Mouse (Mus musculus) neural tube, embryonic 14.5 days (tissue): Measurements from ENCODE around the gene Foxo1. TPM values are rescaled to one million over a fixed set of nuclear protein-coding genes. Genes with fewer than 3 reads are reported as not detected.

ENCODE experiments used
- ATAC-seq: fragments of 200-750 bp; cut with Nextera tagmentation; 2 replicates; pipeline ENCODE4 v1.8.0; 2017; ENCODE audit warnings: low read depth, mild to moderate bottlenecking, moderate TSS enrichment, moderate library complexity
- H3K27ac ChIP-seq: fragments of 300-500 bp; sonication (generic); 2 replicates; pipeline ENCODE4 v1.5.1; 2014; ENCODE audit warnings: low read depth, mild to moderate bottlenecking, control low read depth, low read length, moderate library complexity, mixed read lengths
- H3K27me3 ChIP-seq: fragments of 300-500 bp; sonication (generic); 2 replicates; pipeline ENCODE4 v1.6.1; 2014; ENCODE audit warnings: low read length; ENCODE audit not compliant: control insufficient read depth, insufficient read depth
- H3K36me3 ChIP-seq: fragments of 300-500 bp; sonication (generic); 2 replicates; pipeline ENCODE4 v1.6.1; 2014; ENCODE audit warnings: low read length, mixed read lengths; ENCODE audit not compliant: control insufficient read depth, insufficient read depth
- H3K4me1 ChIP-seq: fragments of 300-500 bp; sonication (generic); 2 replicates; pipeline ENCODE4 v1.6.1; 2014; ENCODE audit warnings: low read length; ENCODE audit not compliant: control insufficient read depth, insufficient read depth
- H3K4me2 ChIP-seq: fragments of 300-500 bp; sonication (generic); 2 replicates; pipeline ENCODE4 v1.6.1; 2014; ENCODE audit warnings: mild to moderate bottlenecking, low read depth, low read length, control low read depth
- H3K4me3 ChIP-seq: fragments of 300-500 bp; sonication (generic); 2 replicates; pipeline ENCODE4 v1.5.1; 2014; ENCODE audit warnings: low read depth, low read length, control low read depth, mixed read lengths
- H3K9ac ChIP-seq: fragments of 300-500 bp; sonication (generic); replicated peaks from 2 replicates; pipeline ENCODE4 v1.6.1; 2014; ENCODE audit warnings: low read depth, mild to moderate bottlenecking, control low read depth, low read length, mixed read lengths
- H3K9me3 ChIP-seq: fragments of 300-500 bp; sonication (generic); 2 replicates; pipeline ENCODE4 v1.6.1; 2016; ENCODE audit warnings: low read length; ENCODE audit not compliant: control insufficient read depth
- WGBS: fragments of 180-500 bp; shearing (Covaris S2); extraction: QIAGEN DNeasy Blood & Tissue Kit; methylation state at CpG from one replicate; pipeline ENCODE4 v1.1.7; 2014; 5-methylcytosine and 5-hydroxymethylcytosine counted together
- polyA plus RNA-seq: library from polyadenylated mRNA; unstranded; fragments of >200 nt; fragmentation: Nextera tagmentation; extraction: Ambion mirVana; gene quantifications from 2 replicates; pipeline ENCODE4 v1.2.1, GENCODE M21; 2014

Foxo1 gene
- polyA plus RNA-seq, 1 experiment from 2014 or later: 2.1 TPM

GRCm38 (mm10) chr3:52343270-52344070, 75.3 kb downstream of the Foxo1 start:
- no peaks in the 10 kb centered on the region for H3K9me3 ChIP-seq
- no peaks in the 10 kb centered on the region for H3K36me3 ChIP-seq
- ATAC-seq: no peak
- 83% methylated on average over 6 of the region's 6 CpGs for WGBS
- H3K4me2 ChIP-seq: no peak overlapping the region
- H3K4me3 ChIP-seq: no peak overlapping the region
- no peak overlapping the region for H3K27ac ChIP-seq
- no peaks in the 10 kb centered on the region for H3K27me3 ChIP-seq
- H3K9ac ChIP-seq: no peak overlapping the region
- 0 out of 2 replicates have a peak, but pooled peaks cover 5% of the 10 kb centered on the region for H3K4me1 ChIP-seq

GRCm38 (mm10) chr3:52345881-52346280, 77.7 kb downstream of the Foxo1 start:
- ATAC-seq: no peak
- H3K4me3 ChIP-seq: no peak overlapping the region
- no peaks in the 10 kb centered on the region for H3K36me3 ChIP-seq
- 92% methylated on average over 11 of the region's 11 CpGs for WGBS
- H3K27ac ChIP-seq: no peak overlapping the region
- H3K4me2 ChIP-seq: no peak overlapping the region
- 0 out of 2 replicates have a peak, but pooled peaks cover 5% of the 10 kb centered on the region for H3K4me1 ChIP-seq
- H3K9ac ChIP-seq: no peak overlapping the region
- no peaks in the 10 kb centered on the region for H3K9me3 ChIP-seq
- no peaks in the 10 kb centered on the region for H3K27me3 ChIP-seq

GRCm38 (mm10) chr3:52346986-52347710, 79.0 kb downstream of the Foxo1 start:
- Histone ChIP-seq H3K4me2 (no peak overlapping the region), H3K27ac (no peak overlapping the region), H3K27me3 (no peaks in the 10 kb centered on the region), H3K4me1 (0 out of 2 replicates have a peak, but pooled peaks cover 5% of the 10 kb centered on the region), H3K9ac (no peak overlapping the region), H3K4me3 (no peak overlapping the region), H3K36me3 (no peaks in the 10 kb centered on the region), H3K9me3 (no peaks in the 10 kb centered on the region)
- ATAC-seq: no peak
- 74% methylated on average over 4 of the region's 4 CpGs for WGBS

- 30% methylated on average over 10 of the region's 10 CpGs for WGBS
- ATAC-seq: no peak
- H3K4me3 ChIP-seq: no peak overlapping the region
Measured at GRCm38 (mm10) chr3:52347980-52348622, 80.0 kb downstream of the Foxo1 start.

GRCm38 (mm10) chr3:52350636-52351035, 82.5 kb downstream of the Foxo1 start:
- Histone ChIP-seq H3K27me3 (no peaks in the 10 kb centered on the region), H3K36me3 (no peaks in the 10 kb centered on the region), H3K4me3 (no peak overlapping the region), H3K27ac (no peak overlapping the region), H3K9ac (no peak overlapping the region), H3K4me2 (no peak overlapping the region), H3K4me1 (0 out of 2 replicates have a peak, but pooled peaks cover 2% of the 10 kb centered on the region), H3K9me3 (no peaks in the 10 kb centered on the region)
- 77% methylated on average over 8 of the region's 8 CpGs for WGBS
- no peak for ATAC-seq

More at GRCm38 (mm10) chr3:52347980-52348622, 80.0 kb downstream of the Foxo1 start:
- Histone ChIP-seq H3K9ac (no peak overlapping the region), H3K36me3 (no peaks in the 10 kb centered on the region), H3K27me3 (no peaks in the 10 kb centered on the region), H3K4me2 (no peak overlapping the region), H3K4me1 (0 out of 2 replicates have a peak, but pooled peaks cover 2% of the 10 kb centered on the region), H3K27ac (no peak overlapping the region), H3K9me3 (no peaks in the 10 kb centered on the region)

- Histone ChIP-seq H3K4me2 (no peak overlapping the region), H3K9me3 (no peaks in the 10 kb centered on the region), H3K36me3 (no peaks in the 10 kb centered on the region), H3K27ac (no peak overlapping the region), H3K4me1 (0 out of 2 replicates have a peak, but pooled peaks cover 2% of the 10 kb centered on the region), H3K4me3 (no peak overlapping the region), H3K27me3 (no peaks in the 10 kb centered on the region), H3K9ac (no peak overlapping the region)
- ATAC-seq: no peak
- 84% methylated on average over 9 of the region's 9 CpGs for WGBS
Measured at GRCm38 (mm10) chr3:52351901-52352300, 83.8 kb downstream of the Foxo1 start.

GRCm38 (mm10) chr3:52354203-52354602, 86.1 kb downstream of the Foxo1 start:
- WGBS: 68% methylated on average over 7 of the region's 7 CpGs
- no peaks in the 10 kb centered on the region for H3K4me1 ChIP-seq
- H3K4me2 ChIP-seq: no peak overlapping the region
- no peaks in the 10 kb centered on the region for H3K27me3 ChIP-seq
- H3K4me3 ChIP-seq: no peak overlapping the region
- no peak overlapping the region for H3K9ac ChIP-seq
- no peaks in the 10 kb centered on the region for H3K36me3 ChIP-seq
- no peak for ATAC-seq
- H3K9me3 ChIP-seq: no peaks in the 10 kb centered on the region
- no peak overlapping the region for H3K27ac ChIP-seq

GRCm38 (mm10) chr3:52357265-52357953, 89.3 kb downstream of the Foxo1 start:
- no peak for ATAC-seq
- no peak overlapping the region for H3K27ac ChIP-seq
- H3K36me3 ChIP-seq: no peaks in the 10 kb centered on the region
- no peaks in the 10 kb centered on the region for H3K27me3 ChIP-seq
- no peak overlapping the region for H3K4me3 ChIP-seq
- no peak overlapping the region for H3K4me2 ChIP-seq
- 85% methylated on average over 15 of the region's 15 CpGs for WGBS
- no peaks in the 10 kb centered on the region for H3K4me1 ChIP-seq
- H3K9me3 ChIP-seq: no peaks in the 10 kb centered on the region
- H3K9ac ChIP-seq: no peak overlapping the region
